Mouse (Mus musculus) midbrain, postnatal 0 days (tissue): Measurements from ENCODE around the gene Nfib. TPM values are rescaled to one million over a fixed set of nuclear protein-coding genes. Genes with fewer than 3 reads are reported as not detected.

Experiments used
- ATAC-seq: fragments of 200-750 bp; cut with Nextera tagmentation; 2 replicates; pipeline ENCODE4 v1.8.0; 2017; ENCODE audit warnings: moderate number of reproducible peaks, mild to moderate bottlenecking, moderate TSS enrichment, moderate library complexity; ENCODE audit not compliant: low FRiP score
- DNase-seq: peaks from one replicate; pipeline ENCODE4 v3.0.0-alpha.2; 2015; ENCODE audit warnings: low spot score
- H3K27ac ChIP-seq: fragments of 300-500 bp; sonication (generic); 2 replicates; pipeline ENCODE4 v1.5.1; 2014; ENCODE audit warnings: low read depth, mild to moderate bottlenecking, low read length, mixed read lengths
- H3K27me3 ChIP-seq: fragments of 300-500 bp; sonication (generic); 2 replicates; pipeline ENCODE4 v1.6.1; 2014; ENCODE audit warnings: low read length, control low read depth, mixed read lengths; ENCODE audit not compliant: insufficient read depth
- H3K36me3 ChIP-seq: fragments of 300-500 bp; sonication (generic); 2 replicates; pipeline ENCODE4 v1.6.1; 2014; ENCODE audit warnings: low read length, control low read depth, mixed read lengths; ENCODE audit not compliant: insufficient read depth
- H3K4me1 ChIP-seq: fragments of 300-500 bp; sonication (generic); 2 replicates; pipeline ENCODE4 v1.6.1; 2014; ENCODE audit warnings: mild to moderate bottlenecking, control low read depth, antibody characterized with exemption, low read length, mixed read lengths; ENCODE audit not compliant: insufficient read depth
- H3K4me2 ChIP-seq: fragments of 300-500 bp; sonication (generic); 2 replicates; pipeline ENCODE4 v1.6.1; 2014; ENCODE audit warnings: low read depth, mild to moderate bottlenecking, low read length, mixed read lengths; ENCODE audit not compliant: poor library complexity, severe bottlenecking
- H3K4me3 ChIP-seq: fragments of 300-500 bp; sonication (generic); 2 replicates; pipeline ENCODE4 v1.5.1; 2014; ENCODE audit warnings: low read depth, mild to moderate bottlenecking, low read length, moderate library complexity
- H3K9ac ChIP-seq: fragments of 300-500 bp; sonication (generic); replicated peaks from 2 replicates; pipeline ENCODE4 v1.6.1; 2014; ENCODE audit warnings: mild to moderate bottlenecking, low read length, moderate library complexity, mixed read lengths; ENCODE audit not compliant: poor library complexity, severe bottlenecking
- H3K9me3 ChIP-seq: fragments of 300-500 bp; sonication (generic); 2 replicates; pipeline ENCODE4 v1.6.1; 2016; ENCODE audit warnings: low read length, control low read depth
- CTCF ChIP-seq: IDR thresholded peaks from 2 replicates; pipeline ENCODE4 v1.5.1; 2016; ENCODE audit warnings: antibody characterized with exemption, mild to moderate bottlenecking
- WGBS: fragments of 180-500 bp; shearing (Covaris S2); extraction: QIAGEN DNeasy Blood & Tissue Kit; methylation state at CpG from one replicate; pipeline ENCODE4 v1.1.7; 2014; 5-methylcytosine and 5-hydroxymethylcytosine counted together
- polyA plus RNA-seq: library from polyadenylated mRNA; unstranded; fragments of >200 nt; fragmentation: Nextera tagmentation; extraction: Ambion mirVana; gene quantifications from 2 replicates; pipeline ENCODE4 v1.2.1, GENCODE M21; 2015
- total RNA-seq: library from RNA; depleted of rRNA; stranded (reverse); fragments of >200 nt; gene quantifications from 2 replicates; pipeline ENCODE4 v1.2.3, GENCODE M21; 2014

Nfib gene
- total and polyA plus RNA-seq, 2 experiments from 2014 or later = 27.7 to 62.8 TPM

DNA sequence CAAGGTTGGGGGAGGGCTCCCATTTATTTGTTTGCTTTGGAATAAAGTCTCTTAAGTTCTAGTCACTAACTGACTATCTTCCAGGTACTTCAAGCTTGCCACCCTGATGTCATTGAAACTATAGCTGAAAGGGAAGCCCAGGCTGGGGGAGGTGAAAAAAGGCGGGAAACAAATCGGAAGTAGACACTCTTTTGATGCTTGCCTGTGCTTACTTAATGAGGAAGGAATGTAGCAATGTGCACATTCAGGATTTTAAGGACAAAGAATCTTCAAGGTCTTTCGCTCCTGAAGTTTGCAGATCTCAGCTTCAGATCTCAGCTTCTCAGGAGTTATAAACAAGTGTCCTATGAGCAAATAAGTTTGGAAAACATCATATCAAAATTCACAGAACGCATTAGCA is 95.9 kb downstream of the Nfib start:
- Histone ChIP-seq H3K4me3 (no peak overlapping the region), H3K4me1 (no peaks in the 10 kb centered on the region; the same call in 1 of the 2 replicates), H3K4me2 (no peak overlapping the region), H3K9ac (no peak overlapping the region), H3K9me3 (no peaks in the 10 kb centered on the region), H3K36me3 (no peaks in the 10 kb centered on the region), H3K27me3 (no peaks in the 10 kb centered on the region), H3K27ac (no peak overlapping the region)
- TF ChIP-seq CTCF = no peak
- DNase-seq = no peak
- ATAC-seq = no peak
- 82% methylated on average over 4 of the region's 4 CpGs for WGBS

DNA sequence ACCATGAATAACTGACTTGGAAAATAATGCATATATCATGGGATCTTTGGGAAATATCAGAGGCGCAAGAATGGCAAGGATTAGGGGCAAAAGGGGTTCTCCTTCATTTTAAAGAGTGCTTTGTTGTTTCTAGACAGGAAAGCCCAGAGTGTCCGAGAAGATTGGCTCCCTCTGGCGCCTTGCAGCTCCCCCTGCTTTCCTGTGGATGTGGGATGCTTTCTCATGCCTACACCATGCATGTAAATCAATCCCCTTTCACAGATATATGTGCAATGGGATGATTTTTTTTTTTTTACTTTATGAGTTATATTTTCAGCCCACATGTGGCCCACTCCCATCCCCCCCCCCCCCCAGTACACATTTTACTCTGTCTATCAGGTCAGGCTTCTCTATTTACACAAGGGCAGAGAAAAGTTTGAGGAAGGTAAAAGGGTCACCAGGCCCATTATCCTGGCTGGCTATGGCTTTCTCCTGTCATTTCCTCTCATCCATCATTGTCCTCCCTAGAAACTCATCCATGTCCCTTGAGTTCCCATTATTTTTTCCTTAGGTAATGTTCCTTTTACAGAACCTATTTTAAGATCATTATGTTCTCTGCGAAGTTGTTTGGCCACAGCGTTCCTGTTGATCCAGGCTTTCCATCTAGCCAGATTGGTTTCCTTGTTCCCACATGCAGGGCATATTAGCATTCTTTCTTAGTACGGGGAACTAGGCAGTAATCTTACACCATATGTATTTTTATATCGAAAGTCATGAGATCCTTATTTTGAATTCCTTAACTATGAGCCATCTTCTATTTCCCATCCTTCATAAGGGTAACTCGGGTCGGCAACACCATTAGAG is 96.6 kb downstream of the Nfib start:
- H3K4me3 ChIP-seq = no peak overlapping the region
- no peak for DNase-seq
- 88% methylated on average over 9 of the region's 9 CpGs for WGBS
- H3K27ac ChIP-seq = no peak overlapping the region
- no peak for ATAC-seq
- no peaks in the 10 kb centered on the region; the same call in 1 of the 2 replicates for H3K4me1 ChIP-seq
- TF ChIP-seq CTCF = no peak
- H3K4me2 ChIP-seq = no peak overlapping the region
- no peaks in the 10 kb centered on the region for H3K27me3 ChIP-seq
- H3K9ac ChIP-seq = no peak overlapping the region
- no peaks in the 10 kb centered on the region for H3K36me3 ChIP-seq
- H3K9me3 ChIP-seq = no peaks in the 10 kb centered on the region

DNA sequence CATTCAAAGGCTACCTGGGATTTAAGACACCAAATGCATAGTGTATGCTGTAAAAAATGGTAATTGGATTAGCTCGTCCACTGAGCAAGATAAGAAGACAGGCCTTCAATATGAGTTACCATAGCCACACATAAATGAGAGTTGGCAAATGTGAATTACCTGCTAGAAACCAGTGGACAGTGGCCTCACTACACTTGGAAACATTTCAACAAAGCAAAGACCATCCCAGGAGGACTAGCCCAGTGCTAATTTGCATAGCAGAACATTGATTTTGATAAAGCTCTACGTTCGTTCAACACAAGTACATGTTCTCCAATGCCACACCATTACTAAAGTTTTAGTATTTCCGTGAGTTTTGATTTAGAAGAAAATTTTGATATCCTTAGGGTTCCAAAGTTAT is 98.3 kb downstream of the Nfib start:
- Histone ChIP-seq H3K27ac (no peak overlapping the region), H3K36me3 (no peaks in the 10 kb centered on the region), H3K4me1 (no peaks in the 10 kb centered on the region), H3K4me3 (no peak overlapping the region), H3K9me3 (no peaks in the 10 kb centered on the region), H3K9ac (no peak overlapping the region), H3K27me3 (no peaks in the 10 kb centered on the region), H3K4me2 (no peak overlapping the region)
- ATAC-seq (no peak), DNase-seq (no peak)
- 70% methylated on average over 4 of the region's 4 CpGs for WGBS
- no peak for TF ChIP-seq CTCF

DNA sequence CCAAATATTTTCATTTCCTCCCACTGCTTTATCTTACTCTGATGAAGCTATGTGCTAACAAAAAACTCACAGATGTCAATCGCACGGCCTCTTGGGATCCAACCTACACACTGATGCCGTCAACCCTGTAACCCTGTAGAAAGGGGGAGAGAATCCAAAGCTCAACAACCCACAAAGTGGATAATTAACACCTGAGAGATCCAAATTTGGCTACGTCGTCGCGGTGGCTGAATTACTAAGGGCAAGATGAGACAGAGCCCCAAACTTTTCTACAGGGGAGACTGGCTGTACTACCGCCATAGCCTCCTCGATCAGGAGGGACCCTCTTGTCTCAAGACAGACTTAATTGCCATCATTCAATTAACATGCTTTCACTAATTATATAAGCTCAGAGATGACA is 99.2 kb downstream of the Nfib start:
- no peak overlapping the region for H3K4me3 ChIP-seq
- no peak for DNase-seq
- H3K4me2 ChIP-seq = no peak overlapping the region
- no peaks in the 10 kb centered on the region for H3K27me3 ChIP-seq
- no peak overlapping the region for H3K27ac ChIP-seq
- no peak for ATAC-seq
- WGBS = 92% methylated on average over 9 of the region's 9 CpGs
- no peaks in the 10 kb centered on the region for H3K36me3 ChIP-seq
- TF ChIP-seq CTCF = no peak
- no peaks in the 10 kb centered on the region for H3K4me1 ChIP-seq
- H3K9ac ChIP-seq = no peak overlapping the region
- H3K9me3 ChIP-seq = 0 out of 2 replicates have a peak, but pooled peaks cover 3% of the 10 kb centered on the region

DNA sequence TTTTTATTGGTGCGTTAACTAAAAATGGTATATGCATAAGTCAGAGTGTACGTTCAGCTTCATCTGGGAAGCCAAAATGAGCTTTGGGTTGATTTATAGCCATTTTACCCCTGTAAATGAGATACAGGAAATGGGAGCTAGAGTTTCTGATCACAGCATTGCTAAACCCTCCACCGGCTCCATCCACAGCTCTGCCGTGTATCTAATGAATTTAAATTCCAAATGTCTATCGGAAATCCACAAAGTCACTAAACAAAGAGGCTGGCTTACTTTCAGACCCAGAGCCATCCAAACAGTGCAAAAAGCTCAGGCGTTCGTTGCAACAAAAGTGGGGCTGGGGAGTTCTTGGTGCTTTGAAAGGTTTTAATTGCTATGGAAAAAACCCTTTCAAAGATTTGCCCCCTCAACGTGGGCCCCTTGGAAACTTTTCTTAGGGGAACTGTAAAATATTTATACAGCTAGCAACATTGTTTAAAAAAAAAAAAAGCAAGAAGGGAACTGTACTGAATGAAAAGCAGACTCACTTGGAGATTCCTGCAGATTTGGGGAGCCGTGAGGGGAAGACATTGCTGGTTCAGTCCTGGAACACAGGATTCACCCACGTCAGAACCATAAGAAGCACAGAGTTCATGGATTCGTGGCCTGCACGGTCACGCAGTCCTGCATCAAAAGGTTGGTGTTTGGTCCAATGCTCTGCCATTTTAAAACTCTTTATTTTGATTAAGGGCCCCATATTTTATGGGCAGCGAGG is 100.3 kb downstream of the Nfib start:
- ATAC-seq = no peak
- H3K27ac ChIP-seq = no peak overlapping the region

DNA sequence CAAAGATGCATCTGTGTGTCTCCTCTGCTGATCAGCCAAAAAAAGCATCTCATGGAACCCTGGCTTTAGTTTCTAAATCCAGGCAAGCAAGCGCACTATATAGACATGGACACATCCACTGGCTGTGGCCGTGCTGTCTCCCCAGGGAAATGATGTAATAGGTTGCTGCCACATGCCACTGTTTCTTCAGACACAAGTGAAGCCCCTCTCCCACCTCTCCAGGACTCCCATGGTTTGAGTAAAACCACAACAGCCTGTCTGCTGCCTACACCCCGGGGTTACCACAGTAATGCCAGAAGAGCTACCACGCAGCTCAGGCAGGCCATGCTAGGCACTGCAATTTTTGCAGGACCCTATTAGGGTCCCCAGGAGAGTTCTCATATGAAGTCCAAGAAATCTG is 101.0 kb downstream of the Nfib start:
- Histone ChIP-seq H3K9me3 (0 out of 2 replicates have a peak, but pooled peaks cover 8% of the 10 kb centered on the region), H3K27me3 (no peaks in the 10 kb centered on the region), H3K9ac (no peak overlapping the region), H3K36me3 (no peaks in the 10 kb centered on the region), H3K4me2 (no peak overlapping the region), H3K4me3 (no peak overlapping the region), H3K4me1 (no peaks in the 10 kb centered on the region), H3K27ac (no peak overlapping the region)
- peak; percentile 47 for DNase-seq
- 62% methylated on average over 4 of the region's 4 CpGs for WGBS
- ATAC-seq = no peak
- no peak for TF ChIP-seq CTCF

More for the DNA sequence above, 100.3 kb downstream of the Nfib start:
- WGBS = 54% methylated on average over 14 of the region's 14 CpGs
- H3K9me3 ChIP-seq = 0 out of 2 replicates have a peak, but pooled peaks cover 8% of the 10 kb centered on the region
- H3K4me3 ChIP-seq = no peak overlapping the region
- no peak for TF ChIP-seq CTCF
- no peak overlapping the region for H3K9ac ChIP-seq
- H3K4me1 ChIP-seq = no peaks in the 10 kb centered on the region
- no peaks in the 10 kb centered on the region for H3K36me3 ChIP-seq
- H3K4me2 ChIP-seq = no peak overlapping the region
- H3K27me3 ChIP-seq = no peaks in the 10 kb centered on the region
- no peak for DNase-seq
